Mouse (Mus musculus): Measurements from ENCODE around the gene Wnk2. TPM values are rescaled to one million over a fixed set of nuclear protein-coding genes. Genes with fewer than 3 reads are reported as not detected.

Gene Wnk2
- polyA plus RNA-seq, 1 experiment = not detected

GRCm38 (mm10) chr13:49189970-49190870, 42.4 kb upstream of the Wnk2 start:
- H3K36me3 ChIP-seq (ENCODE audit: control insufficient read depth, insufficient read depth) = no peaks in the 10 kb centered on the region
- peak overlapping the region; percentile 77 for H3K4me2 ChIP-seq (ENCODE audit: low read depth)

DNA sequence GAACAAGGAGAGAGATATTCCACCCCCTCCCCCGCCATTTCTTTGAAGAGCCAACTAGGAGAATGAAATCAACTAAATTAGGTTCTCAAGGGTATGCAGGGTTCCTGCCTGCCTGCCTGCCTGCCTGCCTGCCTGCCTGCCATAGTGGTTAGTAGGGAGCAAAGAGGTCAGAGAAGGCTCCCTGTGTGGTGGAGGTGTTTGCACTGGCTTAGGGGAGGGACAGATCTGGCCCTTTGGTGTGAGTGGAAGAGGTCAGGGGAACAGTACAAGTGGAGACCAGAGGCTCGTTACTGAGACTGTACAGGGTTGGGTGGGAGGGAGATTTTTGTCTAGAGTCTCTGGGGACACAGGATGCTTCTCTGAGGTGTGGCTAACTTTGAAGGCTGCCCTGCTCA, 41.1 kb upstream of the Wnk2 start:
- Histone ChIP-seq H3K4me2 (ENCODE audit: low read depth) (peak overlapping the region; percentile 77), H3K79me2 (ENCODE audit: control insufficient read depth, insufficient read depth) (no peaks in the 10 kb centered on the region), H3ac (ENCODE audit: control insufficient read depth, insufficient read length) (no peak overlapping the region), H3K36me3 (ENCODE audit: control insufficient read depth, insufficient read depth) (no peaks in the 10 kb centered on the region), H3K27me3 (ENCODE audit: control insufficient read depth, insufficient read depth, insufficient read length) (no peaks in the 10 kb centered on the region), H3K4me3 (peak overlapping the region; percentile 36)
- TF ChIP-seq SRF (IDR thresholded peaks at IDR 0.05; ENCODE audit: control insufficient read depth, insufficient read length, low read depth) (no peak), POLR2AphosphoS2 (IDR thresholded peaks at IDR 0.05; ENCODE audit: insufficient read length, low read depth) (no peak)

More at GRCm38 (mm10) chr13:49189970-49190870, 42.4 kb upstream of the Wnk2 start:
- Histone ChIP-seq H3ac (ENCODE audit: control insufficient read depth, insufficient read length) (no peak overlapping the region), H3K4me3 (no peak overlapping the region), H3K27me3 (ENCODE audit: control insufficient read depth, insufficient read depth, insufficient read length) (no peaks in the 10 kb centered on the region), H3K79me2 (ENCODE audit: control insufficient read depth, insufficient read depth) (no peaks in the 10 kb centered on the region)
- TF ChIP-seq MYOD1 (IDR thresholded peaks at IDR 0.05; ENCODE audit: control insufficient read depth in 1 of 3, insufficient read length in 2 of 3, low read depth in 2 of 3) = peak in 1 of 3 experiments; percentile 67
- peak in 1 of 3 experiments; percentile 50 for TF ChIP-seq MYOG (IDR thresholded peaks at IDR 0.05; ENCODE audit: control insufficient read depth in 1 of 3, insufficient read depth in 1 of 3, insufficient read length in 2 of 3, low read depth in 2 of 3)
- peak; percentile 12 for TF ChIP-seq POLR2AphosphoS2 (IDR thresholded peaks at IDR 0.05; ENCODE audit: insufficient read length, low read depth)
- TF ChIP-seq CEBPB (IDR thresholded peaks at IDR 0.05; ENCODE audit: insufficient read depth, poor library complexity, severe bottlenecking) = no peak

DNA sequence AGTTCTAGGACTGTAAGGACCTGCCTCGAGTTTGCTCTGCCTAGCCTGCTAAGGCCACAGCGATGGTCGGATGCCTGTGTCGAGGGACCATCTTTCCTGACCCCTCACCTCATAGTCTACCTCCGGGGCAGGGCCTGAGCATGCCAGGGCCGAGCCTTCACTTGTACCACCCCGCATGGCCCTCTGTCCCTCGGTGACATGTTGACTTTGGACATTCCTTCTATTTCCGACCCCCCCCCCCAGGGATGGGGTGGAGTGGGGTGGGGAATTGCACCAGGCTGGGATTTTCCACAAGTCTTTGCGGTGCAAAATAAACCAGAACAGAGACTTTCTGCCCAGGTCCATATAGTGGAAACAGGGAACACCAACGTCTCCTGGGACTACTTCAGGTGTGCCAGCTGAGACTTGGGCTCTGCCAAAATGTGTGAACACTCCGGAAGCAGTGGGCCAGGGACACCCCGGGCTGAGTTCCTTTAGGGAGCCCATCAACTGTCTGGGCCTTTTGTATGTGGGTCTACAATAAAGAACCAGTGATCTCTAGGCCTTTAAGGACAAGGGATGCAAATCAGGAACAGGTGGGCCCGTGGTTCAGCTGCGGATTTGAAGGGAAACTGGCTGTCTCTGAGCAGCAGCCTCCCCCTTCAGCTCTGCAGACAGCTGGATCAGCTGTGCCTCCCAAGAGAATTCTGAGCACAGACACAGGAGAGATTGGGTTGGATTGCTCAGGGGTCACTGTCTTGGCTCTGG, 40.6 kb upstream of the Wnk2 start:
- H3K36me3 ChIP-seq (ENCODE audit: control insufficient read depth, insufficient read depth) = no peaks in the 10 kb centered on the region
- peak overlapping the region; percentile 56 for H3ac ChIP-seq (ENCODE audit: control insufficient read depth, insufficient read length)
- no peaks in the 10 kb centered on the region for H3K79me2 ChIP-seq (ENCODE audit: control insufficient read depth, insufficient read depth)
- peak; percentile 16 to 77 (median 29) for TF ChIP-seq MYOG (IDR thresholded peaks at IDR 0.05; ENCODE audit: control insufficient read depth in 1 of 3, insufficient read depth in 1 of 3, insufficient read length in 2 of 3, low read depth in 2 of 3)
- no peak for TF ChIP-seq SRF (IDR thresholded peaks at IDR 0.05; ENCODE audit: control insufficient read depth, insufficient read length, low read depth)
- no peak for TF ChIP-seq TCF12 (IDR thresholded peaks at IDR 0.05; ENCODE audit: insufficient read depth, poor library complexity, severe bottlenecking)
- no peak for TF ChIP-seq E2F4 (IDR thresholded peaks at IDR 0.05; ENCODE audit: insufficient read depth)
- TF ChIP-seq MYOD1 (IDR thresholded peaks at IDR 0.05; ENCODE audit: control insufficient read depth in 1 of 3, insufficient read length in 2 of 3, low read depth in 2 of 3) = peak in 2 of 3 experiments; percentile 70 to 77
- TF ChIP-seq USF1 (IDR thresholded peaks at IDR 0.05; ENCODE audit: low read depth) = no peak
- no peak for TF ChIP-seq REST (IDR thresholded peaks at IDR 0.05; ENCODE audit: insufficient read depth, insufficient read length)
- no peak for TF ChIP-seq MAX (IDR thresholded peaks at IDR 0.05; ENCODE audit: low read depth)
- TF ChIP-seq POLR2AphosphoS2 (IDR thresholded peaks at IDR 0.05; ENCODE audit: insufficient read length, low read depth) = peak; percentile 3
- no peaks in the 10 kb centered on the region for H3K27me3 ChIP-seq (ENCODE audit: control insufficient read depth, insufficient read depth, insufficient read length)
- peak overlapping the region; percentile 77 for H3K4me2 ChIP-seq (ENCODE audit: low read depth)
- peak overlapping the region; percentile 36 for H3K4me3 ChIP-seq

- no peaks in the 10 kb centered on the region for H3K79me2 ChIP-seq (ENCODE audit: control insufficient read depth, insufficient read depth)
- no peaks in the 10 kb centered on the region for H3K27me3 ChIP-seq (ENCODE audit: control insufficient read depth, insufficient read depth, insufficient read length)
- H3K36me3 ChIP-seq (ENCODE audit: control insufficient read depth, insufficient read depth) = no peaks in the 10 kb centered on the region
- TF ChIP-seq REST (IDR thresholded peaks at IDR 0.05; ENCODE audit: insufficient read depth, insufficient read length) (no peak), TCF3 (IDR thresholded peaks at IDR 0.05; ENCODE audit: insufficient read length, low read depth) (no peak), E2F4 (IDR thresholded peaks at IDR 0.05; ENCODE audit: insufficient read depth) (no peak), TCF12 (IDR thresholded peaks at IDR 0.05; ENCODE audit: insufficient read depth, poor library complexity, severe bottlenecking) (no peak), SRF (IDR thresholded peaks at IDR 0.05; ENCODE audit: control insufficient read depth, insufficient read length, low read depth) (no peak), USF1 (IDR thresholded peaks at IDR 0.05; ENCODE audit: low read depth) (no peak), POLR2AphosphoS2 (IDR thresholded peaks at IDR 0.05; ENCODE audit: insufficient read length, low read depth) (peak; percentile 87), MYOG (IDR thresholded peaks at IDR 0.05; ENCODE audit: control insufficient read depth in 1 of 3, insufficient read depth in 1 of 3, insufficient read length in 2 of 3, low read depth in 2 of 3) (peak in 2 of 3 experiments; percentile 22 to 69), MYOD1 (IDR thresholded peaks at IDR 0.05; ENCODE audit: control insufficient read depth in 1 of 3, insufficient read length in 2 of 3, low read depth in 2 of 3) (peak in 2 of 3 experiments; percentile 44 to 66), POLR2A (IDR thresholded peaks at IDR 0.05; ENCODE audit: insufficient read length, low read depth) (peak; percentile 94), CEBPB (IDR thresholded peaks at IDR 0.05; ENCODE audit: insufficient read depth, poor library complexity, severe bottlenecking) (no peak), MAX (IDR thresholded peaks at IDR 0.05; ENCODE audit: low read depth) (no peak)
- H3K4me2 ChIP-seq (ENCODE audit: low read depth) = peak within 1 kb of the TSS; percentile 80
- peak within 1 kb of the TSS; percentile 36 for H3K4me3 ChIP-seq
- peak within 1 kb of the TSS; percentile 56 for H3ac ChIP-seq (ENCODE audit: control insufficient read depth, insufficient read length)
These were observed 39.7 kb upstream of the Wnk2 start, which contains the start of gene Ninj1 for GRCm38 (mm10) chr13:49187288-49188218. Gene Ninj1, plus strand, starts transcription at chr13:49187485.
